Mouse (Mus musculus) left cerebral cortex, adult 8-10 months (tissue): ENCODE data around the gene P2ry2. TPM values are rescaled to one million over a fixed set of nuclear protein-coding genes. Genes with fewer than 3 reads are reported as not detected.

Experiments used
- DNase-seq, 2 experiments: peaks; one replicate each; pipeline ENCODE4 v3.0.0; 2022; ENCODE audit warnings: low spot score in 2 of 2
- total RNA-seq, 4 experiments: library from RNA; stranded (reverse); gene quantifications; 2 replicates each; pipeline ENCODE4 v1.2.4; 2022

The P2ry2 gene
- total RNA-seq, 4 experiments from 2014 or later: 1.1 to 1.6 (median 1.3) TPM

DNA sequence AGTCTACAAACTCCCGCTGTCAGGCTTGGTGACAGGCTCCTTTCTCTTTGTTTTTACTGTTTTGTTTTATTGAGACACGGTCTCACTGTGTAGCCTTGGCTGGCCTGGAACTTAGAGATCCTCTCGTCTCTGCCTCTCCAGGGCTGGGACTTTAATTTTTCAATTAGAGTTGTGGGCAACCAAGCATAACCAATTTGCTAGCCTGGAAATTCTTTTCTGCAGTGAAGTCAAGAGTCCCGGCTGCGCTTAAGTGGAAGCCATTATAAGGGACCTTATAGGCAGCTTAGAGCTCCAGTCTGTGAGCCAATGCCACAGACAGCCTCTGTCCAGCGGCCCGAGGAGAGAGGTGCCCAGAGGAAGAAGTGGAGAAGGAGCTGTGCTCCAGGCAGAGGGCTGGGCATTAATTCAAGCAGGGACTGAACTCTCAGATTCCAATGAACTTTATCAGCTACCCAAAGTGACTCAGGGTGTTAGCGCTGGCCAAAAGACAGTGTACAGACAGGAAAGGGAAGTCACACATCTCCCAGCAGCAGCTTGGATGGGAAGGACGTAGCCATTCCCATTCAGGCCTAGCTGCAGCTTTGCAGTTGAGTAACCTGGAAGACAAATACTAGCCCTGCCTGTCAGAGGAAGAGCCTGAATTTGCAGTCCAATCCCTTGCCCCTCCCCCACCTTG, 21.9 kb downstream of the P2ry2 start:
- no peak for DNase-seq

DNA sequence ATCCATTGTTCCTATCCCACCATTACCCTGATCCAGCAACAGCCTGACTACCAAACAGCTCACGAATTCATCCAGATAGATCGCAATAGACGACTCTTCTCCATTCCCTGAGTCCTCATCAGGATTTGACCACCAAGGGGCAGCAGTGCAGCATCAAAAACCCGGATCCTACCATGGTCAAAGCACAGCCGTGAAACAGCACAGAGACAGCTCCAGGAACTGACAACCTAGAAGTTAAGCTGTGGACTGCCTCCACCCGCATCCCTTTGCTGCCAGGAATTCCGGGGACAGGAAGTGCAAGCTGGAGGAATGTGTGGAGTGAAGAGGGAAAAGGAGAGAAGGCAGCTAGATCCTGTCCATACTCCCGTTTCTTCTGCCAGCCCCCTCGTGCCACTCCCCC, 24.6 kb downstream of the P2ry2 start:
- peak in 1 of 2 experiments; percentile 50 for DNase-seq

DNA sequence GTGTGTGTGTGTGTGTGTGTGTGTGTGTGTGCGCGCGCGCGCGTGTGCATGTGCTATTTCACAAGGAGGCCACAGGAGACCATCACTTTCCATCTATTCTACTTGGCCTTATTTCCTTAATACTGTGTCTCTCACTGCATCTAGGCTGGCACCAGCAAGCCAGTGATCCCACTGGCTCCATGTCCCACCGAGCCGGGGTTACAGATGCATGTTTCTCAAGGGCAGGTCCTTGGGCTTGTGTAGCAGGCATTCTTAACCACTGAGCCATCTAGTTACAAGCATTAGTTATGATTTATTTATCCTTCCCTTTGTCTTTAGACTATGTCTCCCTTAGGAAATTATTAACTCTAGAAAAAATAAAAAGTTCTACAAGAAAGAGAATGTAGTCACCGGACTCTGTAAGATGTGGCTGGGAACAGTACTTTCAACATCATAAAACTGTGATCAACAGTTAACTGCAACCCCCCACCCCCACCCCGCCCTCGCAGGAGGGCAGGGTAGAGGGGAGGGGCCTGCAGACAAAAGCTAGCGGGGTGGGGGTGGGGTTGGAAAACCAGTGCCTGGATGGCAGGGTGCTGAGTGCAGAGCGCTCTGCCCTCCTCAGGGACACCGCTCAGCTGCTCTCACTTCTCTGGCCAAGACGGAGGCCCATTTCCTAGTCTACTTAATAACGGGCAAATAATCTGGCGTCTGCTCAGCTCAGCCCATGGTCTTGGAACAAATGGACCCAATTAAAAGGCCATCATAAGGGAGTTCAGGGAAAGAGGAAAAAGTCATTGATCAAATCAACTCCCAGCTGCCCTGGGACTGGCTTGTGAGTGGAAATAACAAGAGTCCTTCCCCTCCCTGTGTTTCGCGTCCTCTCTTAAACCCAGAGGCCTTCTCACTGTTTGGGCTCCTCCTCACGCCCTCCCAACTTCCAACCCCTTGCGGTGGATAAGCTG, 27.9 kb downstream of the P2ry2 start:
- DNase-seq: no peak

DNA sequence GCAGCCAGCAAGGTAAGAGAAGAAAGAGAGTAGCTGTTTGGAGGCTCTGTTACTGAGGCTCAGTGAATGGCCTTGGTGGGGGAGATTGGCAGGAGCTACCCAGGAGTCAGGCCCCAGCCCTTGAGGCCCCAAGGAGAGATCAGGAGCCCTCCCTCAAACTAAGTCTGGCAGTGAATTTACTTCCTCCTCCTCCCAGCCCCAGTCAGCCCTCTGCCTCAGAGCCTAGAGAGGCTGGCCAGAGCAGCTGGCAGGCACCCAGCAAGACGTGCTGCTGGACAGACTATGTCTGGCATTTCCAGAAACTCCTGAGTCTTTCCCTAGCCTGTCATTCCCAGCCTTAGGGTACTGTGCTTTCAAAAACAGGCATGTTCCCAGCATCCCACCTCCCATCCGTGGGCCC, 33.5 kb downstream of the P2ry2 start:
- DNase-seq: peak in 1 of 2 experiments; percentile 15

DNA sequence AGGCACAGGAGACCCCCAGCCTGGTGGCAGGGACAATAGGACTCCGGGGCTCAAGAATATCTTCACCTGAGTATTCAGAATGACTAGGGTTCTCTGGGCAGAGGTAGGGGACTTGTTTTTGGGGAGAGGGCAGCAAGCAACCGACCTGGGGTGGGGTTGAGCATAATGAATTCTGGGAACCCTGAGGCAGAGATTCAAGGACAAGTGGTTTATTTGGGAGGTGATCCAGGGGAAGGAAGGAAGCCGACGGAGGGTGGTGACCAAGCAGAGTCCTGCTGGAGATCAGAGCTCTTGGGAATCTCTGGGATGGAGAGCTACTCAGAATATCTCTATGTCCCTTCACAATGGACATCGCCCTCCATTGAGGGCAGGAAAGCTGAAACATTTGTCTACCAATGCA, 34.5 kb downstream of the P2ry2 start:
- DNase-seq: no peak

DNA sequence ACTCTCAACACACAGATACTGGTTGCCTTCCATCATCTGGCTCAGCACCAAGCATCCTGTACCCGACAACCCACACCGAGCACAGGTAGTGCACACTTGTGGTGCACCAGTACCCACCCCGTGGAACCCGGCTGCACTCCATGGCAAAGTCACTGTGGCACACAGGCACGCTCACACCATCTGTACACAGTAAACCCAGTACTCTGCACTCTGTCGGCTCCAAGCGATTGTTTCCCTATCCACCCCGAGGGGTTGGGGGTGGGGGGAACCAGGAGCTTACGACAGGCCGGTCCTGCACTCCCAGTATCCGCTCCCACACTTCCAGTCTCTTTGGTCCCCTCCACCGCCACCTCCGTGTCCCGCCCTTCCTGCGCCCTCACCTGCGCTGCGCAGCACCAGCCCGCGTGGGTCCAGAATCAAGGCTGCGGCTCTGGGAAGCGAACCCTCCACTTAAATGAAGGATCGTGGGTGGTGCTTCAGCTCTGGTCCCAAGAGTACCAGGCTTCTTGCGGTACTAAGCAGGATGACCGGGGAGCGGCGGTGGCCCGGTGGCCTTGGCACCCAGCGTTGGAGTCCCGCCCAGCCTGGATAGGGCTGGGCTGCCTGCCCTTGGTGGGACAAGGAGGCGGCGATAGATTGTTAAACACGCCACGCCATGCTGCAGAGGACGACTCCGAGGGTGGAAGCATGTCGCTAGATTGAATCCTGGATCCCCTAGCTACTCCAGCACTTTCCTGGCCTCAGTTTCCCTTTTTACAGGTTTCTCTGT, 38.3 kb downstream of the P2ry2 start, which contains the start of gene P2ry6:
TSS of gene P2ry6 (minus strand) at position 515 of the 769 bp plus-strand sequence.
- DNase-seq: no peak

DNA sequence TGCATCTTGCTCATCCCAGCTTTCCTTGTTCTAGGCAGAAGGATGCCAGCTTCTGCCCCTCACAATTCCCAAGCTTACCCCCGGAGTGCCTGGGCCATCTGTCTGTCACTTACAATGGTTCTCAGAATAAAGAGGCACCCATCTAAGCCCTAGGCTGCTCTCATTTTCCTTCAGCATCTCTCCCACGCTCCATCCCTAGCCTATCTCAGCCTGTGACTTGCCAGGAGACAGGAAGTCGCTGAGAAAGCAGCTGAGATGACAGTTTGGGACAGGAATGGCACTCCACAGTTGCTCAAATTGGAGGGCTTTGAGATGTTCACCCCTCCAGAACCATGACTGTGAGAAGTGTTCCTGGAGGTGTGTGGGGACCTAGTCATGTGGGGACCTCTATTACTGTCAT, 39.8 kb downstream of the P2ry2 start:
- DNase-seq: no peak

DNA sequence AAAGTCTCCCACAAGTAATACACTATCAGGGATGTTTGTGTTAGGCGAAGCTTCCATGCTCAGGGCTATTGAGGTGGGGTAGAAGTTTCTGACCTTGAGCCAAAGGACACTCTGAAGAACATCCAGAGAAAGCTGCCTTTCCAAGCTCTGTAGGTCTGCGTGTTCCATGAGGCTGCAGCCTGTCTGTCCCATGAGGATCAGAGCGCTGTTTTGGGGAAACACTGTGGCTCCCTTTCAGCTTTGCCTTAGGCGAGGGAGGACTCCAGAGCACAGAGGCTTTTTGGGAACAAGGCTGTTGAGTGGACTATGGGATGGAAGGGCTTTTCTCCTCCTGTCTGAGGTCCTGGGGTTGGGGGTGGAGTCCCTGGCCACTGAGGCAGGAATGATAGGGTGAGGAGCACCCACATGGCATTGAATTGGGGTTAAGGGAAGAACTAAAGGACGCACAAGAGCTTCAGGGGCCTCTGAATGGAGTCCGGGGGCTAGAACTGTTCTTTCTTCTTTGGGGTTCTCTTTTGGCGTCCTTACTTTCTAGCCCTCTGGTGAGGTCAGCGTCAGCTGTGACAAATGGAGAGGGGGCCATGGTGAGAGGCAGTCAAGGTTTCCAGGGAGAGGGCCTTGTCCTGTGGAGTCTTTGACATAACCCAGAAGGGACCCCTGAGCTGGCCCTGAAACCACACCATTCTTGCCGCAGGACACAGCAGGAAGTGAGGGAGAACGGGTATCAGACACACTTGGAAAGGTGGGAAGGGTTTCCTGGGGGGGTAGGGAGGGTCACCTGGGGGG, 43.6 kb downstream of the P2ry2 start:
- DNase-seq: no peak

DNA sequence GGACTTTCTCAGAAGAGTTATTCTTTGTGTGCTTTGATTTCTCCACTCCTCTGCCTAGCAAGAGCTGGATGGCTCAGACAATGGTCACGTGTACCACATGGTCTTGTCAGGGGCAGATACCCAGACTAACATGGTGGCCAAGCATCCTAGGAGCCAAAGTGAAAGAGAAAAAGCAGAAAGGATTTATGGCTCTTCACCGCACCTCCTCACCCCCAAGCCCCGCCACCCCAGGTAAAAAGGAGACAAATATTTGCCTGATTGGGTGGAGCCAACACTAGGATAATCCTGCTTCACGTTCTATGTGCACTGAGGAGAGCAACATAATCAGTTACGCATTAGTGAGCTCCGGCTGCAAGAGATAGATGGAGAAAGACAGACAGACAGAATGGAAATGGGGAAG, 44.3 kb downstream of the P2ry2 start:
- DNase-seq: no peak

DNA sequence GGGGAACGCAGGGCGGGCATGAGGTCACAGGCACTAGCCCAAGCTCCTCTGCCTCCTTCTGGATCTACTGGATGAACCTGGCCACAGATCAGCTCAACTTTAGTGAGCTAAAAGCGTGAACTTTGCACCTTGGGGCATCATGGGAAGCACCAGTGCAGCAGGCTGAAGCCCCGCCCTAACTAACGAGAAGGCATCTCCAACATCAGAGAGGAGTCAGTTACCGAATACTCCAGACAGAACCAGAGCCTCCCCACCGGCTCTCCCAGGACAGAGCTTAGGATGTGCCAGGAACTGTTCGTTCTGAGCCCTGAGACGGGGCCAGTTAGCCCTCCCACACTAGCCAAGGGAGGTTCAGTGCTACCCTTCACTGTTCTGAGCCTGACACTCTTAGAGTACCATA, 44.8 kb downstream of the P2ry2 start:
- DNase-seq: no peak

DNA sequence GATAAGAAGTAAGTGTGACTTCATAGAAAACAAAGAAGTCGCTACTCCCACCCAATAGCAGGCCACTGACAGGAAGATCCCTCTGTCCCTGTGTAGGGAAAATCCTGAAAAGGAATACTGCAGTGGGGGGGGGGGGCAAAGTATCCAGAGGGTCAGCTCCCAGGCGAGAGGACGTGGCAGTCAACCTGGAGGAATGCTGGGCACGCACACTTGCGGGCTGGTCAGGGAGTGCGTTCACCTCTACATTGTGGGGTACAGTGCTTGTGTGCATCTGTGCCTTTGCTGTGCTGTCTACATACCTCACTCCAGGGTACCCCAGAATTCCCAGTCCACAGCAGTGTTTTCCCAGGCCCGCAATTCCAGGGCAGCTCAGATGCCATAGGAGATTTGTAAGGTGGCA, 46.7 kb downstream of the P2ry2 start:
- no peak for DNase-seq

DNA sequence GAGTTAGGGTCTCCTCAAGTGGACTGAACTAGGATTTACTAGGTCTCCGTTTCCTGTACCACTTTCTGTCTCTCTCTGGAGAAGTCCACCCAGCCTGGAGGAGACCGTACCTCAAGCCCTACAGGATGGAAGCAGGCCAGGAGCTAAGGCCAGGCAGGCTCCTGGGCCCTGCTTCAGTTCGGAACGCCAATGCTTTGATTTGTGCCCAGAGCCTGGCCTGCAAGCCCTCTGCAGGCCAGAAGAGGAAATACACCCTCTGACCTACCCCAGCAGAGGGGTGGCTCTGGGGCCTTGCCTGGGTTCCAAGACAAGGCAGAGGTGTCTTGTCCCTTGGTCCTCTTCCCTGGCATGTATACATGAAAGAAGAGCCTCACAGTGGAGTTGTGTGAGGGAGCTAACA, 47.6 kb downstream of the P2ry2 start:
- DNase-seq: no peak

DNA sequence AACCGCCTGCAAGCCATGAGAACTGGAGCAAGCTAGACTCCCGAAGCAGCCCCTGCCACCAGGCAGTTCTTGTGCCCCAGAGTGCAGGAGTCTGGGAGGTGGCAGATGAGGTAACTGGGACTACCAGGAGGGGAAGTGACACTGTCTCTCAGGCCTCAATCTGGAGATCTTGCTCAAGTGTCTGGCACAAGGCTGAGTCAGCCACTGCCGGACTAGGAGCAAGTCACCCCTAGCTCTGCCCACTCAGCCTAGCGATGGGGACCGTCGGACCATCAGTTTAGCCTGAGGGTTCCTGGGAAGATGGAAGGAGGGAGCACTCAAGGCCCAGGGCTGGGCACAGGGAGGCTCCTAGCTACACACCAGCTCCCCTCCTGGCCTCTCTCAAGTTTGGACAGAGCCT, 48.4 kb downstream of the P2ry2 start:
- no peak for DNase-seq

DNA sequence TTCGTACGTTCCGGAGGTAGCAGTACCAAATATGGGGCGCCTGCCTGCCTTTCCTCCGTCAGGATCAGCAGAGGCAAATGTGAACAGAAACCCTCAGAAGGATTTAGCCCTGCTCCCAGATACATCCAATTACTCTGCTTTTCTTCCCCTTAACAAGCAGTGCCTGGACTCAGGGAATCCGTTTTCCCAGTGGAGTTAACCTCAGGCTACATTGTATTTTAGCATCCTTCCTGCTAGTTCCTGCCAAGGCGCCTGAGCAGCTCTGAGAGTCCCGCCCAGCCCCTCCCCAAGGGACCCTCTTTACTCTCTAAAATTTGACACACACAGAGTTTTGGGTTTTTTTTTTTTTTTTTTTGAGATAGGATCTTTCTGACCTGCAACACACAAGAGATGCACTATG, 49.3 kb downstream of the P2ry2 start:
- DNase-seq: no peak

DNA sequence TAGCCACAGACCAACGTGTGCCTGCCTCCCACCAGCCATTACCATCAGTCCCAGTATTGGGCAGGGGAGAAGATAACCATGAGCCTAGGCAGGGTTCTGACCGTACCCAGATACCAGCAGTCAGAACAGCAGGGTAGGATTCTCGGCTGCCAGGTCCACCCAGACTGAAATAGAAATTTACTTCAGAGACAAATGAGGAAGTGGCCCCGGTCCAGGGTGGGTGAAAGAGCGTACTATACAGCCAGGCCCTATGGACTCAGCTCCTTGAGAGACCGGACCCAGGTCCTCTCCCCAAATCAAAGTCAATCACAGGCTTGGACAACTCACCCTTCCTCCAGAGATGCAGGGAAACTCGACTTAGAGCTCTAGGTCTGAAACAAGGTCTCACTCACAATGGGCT, 51.5 kb downstream of the P2ry2 start:
- DNase-seq: no peak

DNA sequence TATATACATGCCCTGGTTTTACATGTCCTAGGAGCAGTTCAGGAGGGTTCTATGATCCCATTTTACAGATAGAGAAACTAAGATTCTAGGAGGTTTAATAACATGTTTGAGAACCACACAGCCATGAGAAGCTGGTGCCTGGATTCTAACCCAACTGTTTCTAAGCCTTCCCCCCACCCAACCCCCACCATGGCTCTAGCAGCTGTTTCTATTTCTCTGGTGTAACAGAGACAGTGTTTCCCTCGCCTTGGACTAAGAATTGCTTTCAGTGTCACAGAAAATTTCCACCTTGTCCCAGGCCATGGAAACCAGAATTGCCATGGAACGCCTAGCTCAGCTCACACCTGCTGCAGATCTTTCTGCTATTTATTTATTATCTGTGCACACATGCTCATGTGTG, 52.2 kb downstream of the P2ry2 start:
- no peak for DNase-seq

DNA sequence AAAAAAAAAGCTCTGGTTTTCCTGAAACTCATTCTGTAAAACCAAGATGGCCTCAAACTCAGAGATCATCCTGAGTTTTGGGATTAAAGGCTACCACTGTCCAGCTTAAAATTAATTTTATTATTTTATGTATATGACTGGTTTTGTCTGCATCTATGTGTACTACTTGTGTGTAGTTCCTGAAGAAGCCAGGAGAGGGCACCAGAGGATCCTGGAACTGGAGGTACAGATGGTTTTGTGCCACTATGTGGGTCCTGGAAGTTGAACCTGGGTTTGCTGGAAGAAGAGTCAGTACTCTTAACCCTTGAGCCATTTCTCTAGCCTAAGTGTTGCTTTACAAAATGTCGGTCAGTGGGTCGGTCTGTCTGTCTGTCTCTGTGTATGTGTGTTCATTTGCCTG, 54.2 kb downstream of the P2ry2 start:
- DNase-seq: no peak

DNA sequence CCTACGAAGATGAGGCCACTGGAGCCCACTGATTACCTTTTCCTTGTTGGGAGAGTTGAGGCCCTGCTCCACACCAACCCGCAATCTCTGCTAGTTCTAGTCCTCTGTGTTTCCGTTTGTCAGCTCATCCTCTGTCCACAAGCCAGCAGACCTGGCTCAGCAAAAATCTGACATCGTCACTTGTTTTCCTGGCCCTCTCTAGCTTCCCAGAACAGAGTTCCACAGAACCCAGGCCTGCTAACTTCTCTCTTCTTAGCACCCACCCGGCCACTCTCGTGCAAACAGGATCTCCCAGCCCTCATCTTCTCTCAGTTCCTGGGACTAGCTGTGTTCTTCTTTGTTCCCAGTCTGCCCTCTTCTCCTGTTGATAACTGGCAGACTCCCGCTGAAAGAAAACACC, 60.0 kb downstream of the P2ry2 start:
- no peak for DNase-seq

DNA sequence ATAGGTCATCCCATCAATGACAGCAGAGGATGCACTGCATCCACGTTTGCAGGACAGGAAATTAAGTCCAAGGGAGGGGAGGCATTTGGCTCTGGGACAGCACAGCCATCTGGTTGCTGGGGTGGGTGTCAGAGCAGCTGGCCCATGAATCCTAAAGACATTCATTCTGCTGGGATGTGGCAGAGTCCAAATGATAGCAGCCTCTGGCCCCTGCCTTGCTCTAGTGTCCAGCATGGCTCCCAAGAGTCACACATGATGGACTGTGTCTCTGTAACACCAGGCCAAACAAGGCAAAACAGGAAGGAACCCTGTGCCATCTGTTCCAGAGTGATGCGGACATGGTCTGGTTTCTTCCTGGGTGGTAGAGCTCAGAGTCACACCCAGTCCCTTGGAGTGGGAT, 60.8 kb downstream of the P2ry2 start:
- no peak for DNase-seq

DNA sequence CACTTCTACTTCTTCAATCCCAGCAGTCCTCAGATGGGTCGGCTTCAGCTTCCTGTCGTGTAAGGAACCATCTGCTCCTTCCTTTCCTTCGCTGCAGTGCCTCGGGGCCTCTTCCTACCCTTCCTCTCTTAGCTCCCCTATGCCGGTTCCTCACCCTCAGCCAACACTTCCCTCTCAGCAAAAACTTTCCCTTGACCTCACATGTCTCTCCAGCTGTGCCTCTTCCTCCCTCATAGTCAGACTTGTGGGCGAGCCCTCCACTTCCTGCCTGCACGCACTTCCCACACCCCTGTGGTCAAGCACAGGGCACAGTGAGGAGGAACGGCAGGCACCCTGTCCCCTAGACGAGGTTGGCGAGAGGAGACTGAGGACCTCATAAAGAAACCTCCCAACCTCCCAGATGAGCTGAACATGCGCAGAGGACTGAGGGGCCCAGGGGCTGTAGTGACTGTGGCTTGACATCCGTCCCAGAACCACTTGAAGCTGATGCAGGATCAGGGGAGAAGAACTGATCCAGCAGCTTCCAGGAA, 62.1 kb downstream of the P2ry2 start:
- no peak for DNase-seq

DNA sequence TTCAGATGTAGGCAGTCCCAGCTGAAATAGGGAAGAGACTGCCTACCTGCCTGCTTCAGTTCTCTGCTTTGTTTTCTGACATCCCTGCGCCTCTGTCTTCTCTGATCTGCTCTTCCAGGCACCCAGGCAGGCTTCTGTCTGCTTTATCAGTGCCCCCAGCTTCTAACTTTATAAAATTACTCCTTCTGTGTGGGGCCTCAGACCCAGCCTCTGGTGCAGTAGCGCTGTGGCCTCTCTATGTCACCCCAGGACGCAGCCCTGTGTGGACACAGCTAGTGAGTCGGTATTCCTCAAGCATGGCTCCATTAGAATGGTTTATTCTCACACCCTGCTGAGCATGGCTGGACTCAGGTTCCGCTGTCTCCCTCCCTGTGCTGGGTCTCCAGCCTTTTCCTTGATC, 62.6 kb downstream of the P2ry2 start:
- no peak for DNase-seq
